Mouse (Mus musculus): ENCODE measurements around the gene Lin7c. TPM values are rescaled to one million over a fixed set of nuclear protein-coding genes. Genes with fewer than 3 reads are reported as not detected.

The Lin7c gene
- polyA plus RNA-seq, 1 experiment, result 3.8 TPM

GRCm38 (mm10) chr2:109929256-109929655 is 38.6 kb downstream of the Lin7c start:
- no peak for TF ChIP-seq POLR2A (IDR thresholded peaks at IDR 0.05; ENCODE audit: low read depth, low read length)
- no peak for TF ChIP-seq CTCF (IDR thresholded peaks at IDR 0.05; ENCODE audit: extremely low read depth, insufficient read length, insufficient replicate concordance, low read depth, low read length)
- Histone ChIP-seq H3K27ac (ENCODE audit: insufficient read depth, low read depth, low read length) (no peak overlapping the region), H3K27me3 (ENCODE audit: control insufficient read depth, insufficient read depth, low read length) (no peaks in the 10 kb centered on the region), H3K36me3 (ENCODE audit: control insufficient read depth, insufficient read depth, low read length) (peaks cover 2% of the 10 kb centered on the region; the same call in 1 of the 2 replicates), H3K4me3 (ENCODE audit: low read depth, low read length) (no peak overlapping the region), H3K4me1 (ENCODE audit: control insufficient read depth, insufficient read depth, insufficient read length, low read length) (peaks cover 18% of the 10 kb centered on the region; the same call in 1 of the 2 replicates)
- 50% methylated on average over 3 of the region's 3 CpGs for whole genome bisulfite sequencing

- Histone ChIP-seq H3K4me1 (ENCODE audit: control insufficient read depth, insufficient read depth, insufficient read length, low read length) (peaks cover 18% of the 10 kb centered on the region; the same call in 1 of the 2 replicates), H3K36me3 (ENCODE audit: control insufficient read depth, insufficient read depth, low read length) (peaks cover 3% of the 10 kb centered on the region; the same call in 1 of the 2 replicates), H3K27ac (ENCODE audit: insufficient read depth, low read depth, low read length) (no peak overlapping the region), H3K4me3 (ENCODE audit: low read depth, low read length) (no peak overlapping the region), H3K27me3 (ENCODE audit: control insufficient read depth, insufficient read depth, low read length) (no peaks in the 10 kb centered on the region)
- no peak for TF ChIP-seq CTCF (IDR thresholded peaks at IDR 0.05; ENCODE audit: extremely low read depth, insufficient read length, insufficient replicate concordance, low read depth, low read length)
- TF ChIP-seq POLR2A (IDR thresholded peaks at IDR 0.05; ENCODE audit: low read depth, low read length), result no peak
- 94% methylated on average over 5 of the region's 5 CpGs for WGBS
Observed at GRCm38 (mm10) chr2:109930366-109930765, 39.7 kb downstream of the Lin7c start.

DNA sequence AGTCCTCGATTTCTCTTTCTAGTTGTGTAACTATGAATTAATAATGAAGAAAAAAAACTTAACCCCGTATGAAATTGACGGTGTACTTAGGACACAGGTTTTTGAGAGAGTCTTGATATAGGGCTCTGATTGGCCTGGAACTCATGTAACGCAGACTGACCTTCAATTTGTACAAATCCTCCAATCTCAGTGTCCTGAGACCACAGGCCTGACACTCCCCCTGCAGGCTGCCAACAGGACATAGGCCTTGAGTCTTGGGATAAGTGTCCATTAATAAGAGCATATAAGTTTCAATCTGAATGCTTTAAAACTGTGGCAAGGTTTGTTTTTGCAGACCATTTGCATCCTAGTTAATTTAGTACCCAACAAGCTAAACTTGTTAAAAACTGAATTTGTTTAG is 40.1 kb downstream of the Lin7c start:
- Histone ChIP-seq H3K4me3 (ENCODE audit: low read depth, low read length) (no peak overlapping the region), H3K27me3 (ENCODE audit: control insufficient read depth, insufficient read depth, low read length) (no peaks in the 10 kb centered on the region), H3K36me3 (ENCODE audit: control insufficient read depth, insufficient read depth, low read length) (peaks cover 3% of the 10 kb centered on the region; the same call in 1 of the 2 replicates), H3K27ac (ENCODE audit: insufficient read depth, low read depth, low read length) (no peak overlapping the region), H3K4me1 (ENCODE audit: control insufficient read depth, insufficient read depth, insufficient read length, low read length) (peaks cover 19% of the 10 kb centered on the region; the same call in 1 of the 2 replicates)
- WGBS, result 81% methylated on average over 4 of the region's 4 CpGs
- TF ChIP-seq POLR2A (IDR thresholded peaks at IDR 0.05; ENCODE audit: low read depth, low read length) (no peak), CTCF (IDR thresholded peaks at IDR 0.05; ENCODE audit: extremely low read depth, insufficient read length, insufficient replicate concordance, low read depth, low read length) (no peak)

- peaks cover 3% of the 10 kb centered on the region; the same call in 1 of the 2 replicates for H3K36me3 ChIP-seq (ENCODE audit: control insufficient read depth, insufficient read depth, low read length)
- 9% methylated on average over 13 of the region's 13 CpGs for WGBS
- peaks cover 21% of the 10 kb centered on the region; the same call in 1 of the 2 replicates for H3K4me1 ChIP-seq (ENCODE audit: control insufficient read depth, insufficient read depth, insufficient read length, low read length)
- 0 out of 2 replicates have a peak overlapping the region, but pooled peaks have one; percentile 17 for H3K27ac ChIP-seq (ENCODE audit: insufficient read depth, low read depth, low read length)
- no peaks in the 10 kb centered on the region for H3K27me3 ChIP-seq (ENCODE audit: control insufficient read depth, insufficient read depth, low read length)
- H3K4me3 ChIP-seq (ENCODE audit: low read depth, low read length), result peak overlapping the region; percentile 11; the same call in 1 of the 2 replicates
- TF ChIP-seq CTCF (IDR thresholded peaks at IDR 0.05; ENCODE audit: extremely low read depth, insufficient read length, insufficient replicate concordance, low read depth, low read length) (no peak), POLR2A (IDR thresholded peaks at IDR 0.05; ENCODE audit: low read depth, low read length) (no peak)
Observed at GRCm38 (mm10) chr2:109931978-109932780, 41.5 kb downstream of the Lin7c start.

GRCm38 (mm10) chr2:109933151-109933550 is 42.5 kb downstream of the Lin7c start:
- Histone ChIP-seq H3K4me1 (ENCODE audit: control insufficient read depth, insufficient read depth, insufficient read length, low read length) (peaks cover 18% of the 10 kb centered on the region; the same call in 1 of the 2 replicates), H3K27me3 (ENCODE audit: control insufficient read depth, insufficient read depth, low read length) (no peaks in the 10 kb centered on the region)
- 63% methylated on average over 3 of the region's 3 CpGs for WGBS

DNA sequence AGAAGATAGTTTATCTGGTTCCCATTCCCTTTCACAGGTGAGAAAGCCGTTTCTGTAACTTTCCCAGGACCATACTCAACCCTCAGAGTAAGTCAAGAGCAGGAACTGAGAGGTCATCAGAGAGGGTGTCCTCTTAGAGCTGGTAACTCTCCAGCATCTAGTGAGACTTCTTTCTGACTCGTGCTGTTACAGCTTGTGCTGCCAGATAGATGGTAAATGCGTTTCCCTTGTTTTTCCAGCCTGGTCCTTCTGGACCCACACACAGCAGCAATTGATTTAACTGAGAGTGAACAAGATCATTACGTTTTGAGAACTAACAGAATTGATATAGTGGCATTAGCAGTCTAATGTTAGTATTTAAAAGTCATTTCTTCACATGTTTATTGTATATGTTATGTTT is 43.4 kb downstream of the Lin7c start:
- Histone ChIP-seq H3K27ac (ENCODE audit: insufficient read depth, low read depth, low read length) (no peak overlapping the region), H3K4me3 (ENCODE audit: low read depth, low read length) (no peak overlapping the region), H3K36me3 (ENCODE audit: control insufficient read depth, insufficient read depth, low read length) (peaks cover 3% of the 10 kb centered on the region; the same call in 1 of the 2 replicates), H3K27me3 (ENCODE audit: control insufficient read depth, insufficient read depth, low read length) (no peaks in the 10 kb centered on the region), H3K4me1 (ENCODE audit: control insufficient read depth, insufficient read depth, insufficient read length, low read length) (peaks cover 18% of the 10 kb centered on the region; the same call in 1 of the 2 replicates)
- no peak for TF ChIP-seq POLR2A (IDR thresholded peaks at IDR 0.05; ENCODE audit: low read depth, low read length)
- TF ChIP-seq CTCF (IDR thresholded peaks at IDR 0.05; ENCODE audit: extremely low read depth, insufficient read length, insufficient replicate concordance, low read depth, low read length), result no peak
- WGBS, result 36% methylated on average over 4 of the region's 4 CpGs

More at GRCm38 (mm10) chr2:109933151-109933550, 42.5 kb downstream of the Lin7c start:
- H3K4me3 ChIP-seq (ENCODE audit: low read depth, low read length), result no peak overlapping the region
- no peak overlapping the region for H3K27ac ChIP-seq (ENCODE audit: insufficient read depth, low read depth, low read length)
- peaks cover 3% of the 10 kb centered on the region; the same call in 1 of the 2 replicates for H3K36me3 ChIP-seq (ENCODE audit: control insufficient read depth, insufficient read depth, low read length)
- TF ChIP-seq CTCF (IDR thresholded peaks at IDR 0.05; ENCODE audit: extremely low read depth, insufficient read length, insufficient replicate concordance, low read depth, low read length) (no peak), POLR2A (IDR thresholded peaks at IDR 0.05; ENCODE audit: low read depth, low read length) (no peak)

DNA sequence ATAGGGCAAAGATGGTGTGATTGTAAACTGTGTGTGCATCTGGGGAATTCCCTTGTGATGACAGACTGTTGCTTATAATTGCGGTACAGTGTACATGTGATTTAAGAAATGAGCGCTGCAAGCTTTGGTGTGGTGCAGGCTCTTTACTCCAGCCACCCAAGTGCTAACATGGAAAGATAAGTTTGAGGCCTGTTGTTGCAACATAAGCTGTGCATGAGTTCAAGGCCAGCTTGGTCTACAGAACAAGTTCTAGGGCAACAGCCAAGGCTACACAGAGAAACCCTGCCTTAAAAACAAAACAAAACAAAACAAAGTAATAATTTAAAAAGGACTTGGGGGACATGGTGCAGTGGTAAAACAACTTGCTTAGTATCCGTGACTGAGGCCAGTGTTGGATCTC is 44.5 kb downstream of the Lin7c start:
- TF ChIP-seq CTCF (IDR thresholded peaks at IDR 0.05; ENCODE audit: extremely low read depth, insufficient read length, insufficient replicate concordance, low read depth, low read length) (no peak), POLR2A (IDR thresholded peaks at IDR 0.05; ENCODE audit: low read depth, low read length) (no peak)
- Histone ChIP-seq H3K4me1 (ENCODE audit: control insufficient read depth, insufficient read depth, insufficient read length, low read length) (peaks cover 15% of the 10 kb centered on the region; the same call in 1 of the 2 replicates), H3K27me3 (ENCODE audit: control insufficient read depth, insufficient read depth, low read length) (no peaks in the 10 kb centered on the region), H3K36me3 (ENCODE audit: control insufficient read depth, insufficient read depth, low read length) (peaks cover 3% of the 10 kb centered on the region; the same call in 1 of the 2 replicates), H3K27ac (ENCODE audit: insufficient read depth, low read depth, low read length) (no peak overlapping the region), H3K4me3 (ENCODE audit: low read depth, low read length) (no peak overlapping the region)
- WGBS, result 71% methylated on average over 3 of the region's 3 CpGs

All from small intestine, adult 2 months (tissue).